Mouse (Mus musculus): ENCODE data around the gene Dctn1.

Dctn1 gene

DNA sequence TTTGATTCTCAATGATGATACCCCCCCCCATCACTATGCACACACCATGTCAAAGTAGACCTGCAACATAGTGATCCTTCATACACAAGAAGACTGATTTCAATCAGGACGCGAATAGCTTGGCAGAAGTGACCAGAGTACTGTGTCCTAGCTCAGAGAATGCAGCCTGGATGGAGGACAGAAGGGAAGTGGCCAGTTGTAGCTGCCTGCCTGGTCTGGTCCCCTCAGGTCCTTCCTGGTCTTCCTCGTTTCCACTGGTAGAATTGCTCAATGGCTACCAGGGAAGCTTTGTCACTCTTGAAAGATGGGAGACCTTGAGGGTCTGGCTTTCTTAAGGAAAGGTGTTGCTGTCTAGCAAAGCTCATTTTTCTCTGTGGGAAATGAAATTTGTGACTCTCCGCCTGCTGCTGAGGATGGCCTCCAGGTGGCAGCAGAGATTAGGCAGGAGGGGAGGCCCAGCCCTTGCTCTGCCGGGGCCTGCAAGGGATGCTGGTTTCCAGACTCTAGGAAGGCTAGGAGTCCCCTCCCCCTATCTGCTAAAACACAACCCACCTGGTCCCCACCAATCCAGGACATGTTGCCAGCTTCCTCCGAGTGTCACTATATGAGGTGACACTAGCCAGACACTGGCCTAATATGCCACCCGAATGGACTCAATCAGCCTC lies 49.4 kb downstream of the Dctn1 start:
- no peak for TF ChIP-seq GATA4 (IDR thresholded peaks at IDR 0.05; ENCODE audit: insufficient replicate concordance, low read length)

- no peak for TF ChIP-seq GATA4 (IDR thresholded peaks at IDR 0.05; ENCODE audit: insufficient replicate concordance, low read length)
Observed at GRCm38 (mm10) chr6:83219814-83220213, 54.1 kb downstream of the Dctn1 start, which contains the start of gene Slc4a5. Gene Slc4a5 (plus strand): TSS chr6:83219828.

- TF ChIP-seq GATA4 (IDR thresholded peaks at IDR 0.05; ENCODE audit: insufficient replicate concordance, low read length): no peak
Observed at GRCm38 (mm10) chr6:83231486-83231885, 65.8 kb downstream of the Dctn1 start.

GRCm38 (mm10) chr6:83233306-83233705 lies 67.6 kb downstream of the Dctn1 start:
- TF ChIP-seq GATA4 (IDR thresholded peaks at IDR 0.05; ENCODE audit: insufficient replicate concordance, low read length): no peak

- TF ChIP-seq GATA4 (IDR thresholded peaks at IDR 0.05; ENCODE audit: insufficient replicate concordance, low read length): no peak
Observed at GRCm38 (mm10) chr6:83234280-83234741, 68.6 kb downstream of the Dctn1 start.

GRCm38 (mm10) chr6:83237123-83237522 lies 71.4 kb downstream of the Dctn1 start:
- no peak for TF ChIP-seq GATA4 (IDR thresholded peaks at IDR 0.05; ENCODE audit: insufficient replicate concordance, low read length)

DNA sequence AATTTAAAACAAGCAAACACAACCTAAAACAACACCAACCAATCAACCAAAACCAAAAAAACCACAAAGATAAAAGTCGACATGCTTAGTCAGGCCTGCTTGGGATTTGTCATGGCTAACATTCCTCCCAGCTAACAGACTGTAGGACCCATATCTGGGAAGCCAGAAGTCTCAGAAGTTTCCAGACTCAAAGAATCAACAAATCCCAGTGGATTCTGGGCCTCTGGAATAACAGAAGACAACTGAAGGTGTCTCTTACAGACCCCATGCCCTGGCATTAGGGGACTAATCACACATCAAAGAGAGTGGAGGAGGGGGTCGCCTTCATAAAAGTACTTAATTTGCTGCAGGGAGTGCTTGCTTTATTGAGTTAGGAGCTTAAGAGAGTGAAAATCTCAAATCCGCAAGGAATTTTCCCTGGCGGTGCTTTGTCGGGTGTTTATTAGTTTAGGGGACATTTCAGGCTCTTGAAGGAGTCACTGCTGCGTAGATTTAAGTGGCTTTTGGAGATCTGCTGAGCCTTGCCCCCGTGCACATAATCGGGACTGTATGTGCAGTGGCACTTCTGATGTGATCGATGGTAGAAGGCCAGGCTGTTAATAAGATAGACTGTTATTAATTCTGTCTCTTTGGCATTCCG lies 78.8 kb downstream of the Dctn1 start:
- no peak for TF ChIP-seq GATA4 (IDR thresholded peaks at IDR 0.05; ENCODE audit: insufficient replicate concordance, low read length)

GRCm38 (mm10) chr6:83245134-83245533 lies 79.4 kb downstream of the Dctn1 start:
- TF ChIP-seq GATA4 (IDR thresholded peaks at IDR 0.05; ENCODE audit: insufficient replicate concordance, low read length): no peak

DNA sequence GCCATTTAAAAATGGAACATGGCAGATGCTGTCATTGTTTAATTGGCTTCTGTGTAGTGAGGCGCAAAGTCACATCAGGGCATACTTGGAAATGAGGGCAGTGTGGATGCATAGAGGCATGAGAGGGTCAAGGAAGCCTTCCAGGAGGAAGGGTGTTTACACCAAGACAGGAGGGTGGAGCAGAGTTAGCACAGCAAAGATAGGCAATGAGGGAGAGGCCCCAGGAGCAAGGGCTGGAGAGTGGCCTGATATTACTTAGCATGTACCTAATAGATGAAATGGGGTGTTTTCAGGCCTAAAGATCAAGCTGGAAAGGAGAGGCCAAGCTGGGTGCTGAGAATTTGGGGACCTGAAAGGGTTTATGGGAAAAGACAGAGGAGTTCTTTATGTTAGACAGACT lies 80.3 kb downstream of the Dctn1 start:
- TF ChIP-seq GATA4 (IDR thresholded peaks at IDR 0.05; ENCODE audit: insufficient replicate concordance, low read length): no peak

- no peak for TF ChIP-seq GATA4 (IDR thresholded peaks at IDR 0.05; ENCODE audit: insufficient replicate concordance, low read length)
Observed at GRCm38 (mm10) chr6:83246750-83247149, 81.0 kb downstream of the Dctn1 start.

DNA sequence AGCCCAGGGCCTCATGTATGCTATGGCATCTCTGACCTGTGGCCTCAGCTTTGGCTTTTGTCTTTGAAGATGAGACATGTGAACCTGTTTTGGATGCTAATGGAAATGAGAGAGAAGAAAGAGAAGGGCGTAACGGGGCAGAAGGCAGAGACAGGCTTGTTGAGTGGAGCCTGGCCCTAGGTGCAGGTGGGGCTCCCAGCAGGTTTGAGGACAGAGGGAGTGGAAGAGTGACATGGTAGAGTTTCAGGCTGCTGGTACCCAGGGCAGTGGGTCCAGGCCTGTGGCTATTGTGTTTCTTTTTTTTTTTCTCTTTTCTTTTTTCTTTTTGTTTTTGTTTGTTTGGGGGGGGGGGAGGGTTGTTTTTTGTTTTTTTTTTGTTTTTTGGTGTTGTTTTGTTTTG lies 81.4 kb downstream of the Dctn1 start:
- TF ChIP-seq GATA4 (IDR thresholded peaks at IDR 0.05; ENCODE audit: insufficient replicate concordance, low read length): no peak
